ENCODE assay signal across 19 mouse cellular contexts in genomic region chr2:164964981-164965380, GRCm38 (mm10). TPM values are rescaled to one million over a fixed set of nuclear protein-coding genes. Genes with fewer than 3 reads are reported as not detected.
A peak's percentile ranks its signal among the peaks of the same experiment; 100 is the strongest.
DNase-seq lines count a peak whose midpoint lies in the region; ATAC-seq and TF ChIP-seq lines count a peak whose summit lies in the region.
"Had no signal": no experiment of that assay in that cellular context is flagged by ENCODE, and none has a peak within 500 bp of the region (broad histone marks: within the 10 kb centered on the region; RNA-seq: fewer than 3 reads in every experiment).

No protein-coding gene starts in this region.

- peaks cover 88% of the 10 kb centered on the region for H3K4me1 ChIP-seq in hindbrain, embryonic 13.5 days (replicated peaks)
- H3K4me1 ChIP-seq in hindbrain, embryonic 10.5 days (replicated peaks) = peaks cover 69% of the 10 kb centered on the region
- peaks cover 69% of the 10 kb centered on the region for H3K4me1 ChIP-seq in forebrain, embryonic 13.5 days
- 0 out of 2 replicates have a peak, but pooled peaks cover 10% of the 10 kb centered on the region for H3K4me1 ChIP-seq in hindbrain, postnatal 0 days (ENCODE audit: insufficient read depth, low read length)
- peaks cover 29% of the 10 kb centered on the region for H3K4me1 ChIP-seq in neural tube, embryonic 14.5 days (ENCODE audit: control insufficient read depth, insufficient read depth, low read length)

- peak overlapping the region; percentile 55 for H3K9ac ChIP-seq in hindbrain, embryonic 13.5 days
- no peak overlapping the region for H3K9ac ChIP-seq in forebrain, embryonic 13.5 days
- no peak overlapping the region for H3K9ac ChIP-seq in hindbrain, postnatal 0 days (replicated peaks; ENCODE audit: low read length)
- H3K9ac ChIP-seq in neural tube, embryonic 14.5 days (replicated peaks; ENCODE audit: low read depth, low read length) = no peak overlapping the region
- H3K9ac ChIP-seq: liver, embryonic 15.5 days had no signal

- peak overlapping the region; percentile 50 for H3K4me2 ChIP-seq in hindbrain, embryonic 13.5 days
- H3K4me2 ChIP-seq in forebrain, embryonic 13.5 days = peak overlapping the region; percentile 40
- peak overlapping the region; percentile 47 for H3K4me2 ChIP-seq in hindbrain, postnatal 0 days (ENCODE audit: low read depth, low read length)
- peak overlapping the region; percentile 40 for H3K4me2 ChIP-seq in neural tube, embryonic 14.5 days (ENCODE audit: low read depth, low read length)
- H3K4me2 ChIP-seq: liver, embryonic 15.5 days had no signal

- 88% methylated on average over 1 of the region's 1 CpGs for WGBS in hindbrain, embryonic 13.5 days
- WGBS in hindbrain, embryonic 10.5 days = 87% methylated on average over 1 of the region's 1 CpGs
- WGBS in forebrain, embryonic 13.5 days = 83% methylated on average over 1 of the region's 1 CpGs
- WGBS in hindbrain, postnatal 0 days = 94% methylated on average over 1 of the region's 1 CpGs
- 86% methylated on average over 1 of the region's 1 CpGs for WGBS in neural tube, embryonic 14.5 days

- no peaks in the 10 kb centered on the region for H3K36me3 ChIP-seq in hindbrain, embryonic 13.5 days
- H3K36me3 ChIP-seq in hindbrain, embryonic 10.5 days = no peaks in the 10 kb centered on the region
- H3K36me3 ChIP-seq in forebrain, embryonic 13.5 days (ENCODE audit: poor library complexity, severe bottlenecking) = no peaks in the 10 kb centered on the region
- no peaks in the 10 kb centered on the region for H3K36me3 ChIP-seq in hindbrain, postnatal 0 days (ENCODE audit: insufficient read depth, low read length)
- H3K36me3 ChIP-seq in neural tube, embryonic 14.5 days (ENCODE audit: control insufficient read depth, insufficient read depth, low read length) = no peaks in the 10 kb centered on the region
- H3K36me3 ChIP-seq: liver, embryonic 15.5 days had no signal

- no peak for ATAC-seq in hindbrain, embryonic 13.5 days (ENCODE audit: low FRiP score)
- no peak for ATAC-seq in forebrain, embryonic 13.5 days
- ATAC-seq in hindbrain, postnatal 0 days = no peak
- no peak for ATAC-seq in neural tube, embryonic 14.5 days (ENCODE audit: low read depth)
- ATAC-seq: intestine, postnatal 0 days; lung, postnatal 0 days had no signal

- no peaks in the 10 kb centered on the region for H3K9me3 ChIP-seq in hindbrain, embryonic 13.5 days
- H3K9me3 ChIP-seq in hindbrain, embryonic 10.5 days = no peaks in the 10 kb centered on the region
- H3K9me3 ChIP-seq in forebrain, embryonic 13.5 days (replicated peaks) = no peaks in the 10 kb centered on the region
- H3K9me3 ChIP-seq in hindbrain, postnatal 0 days (ENCODE audit: low read length) = no peaks in the 10 kb centered on the region
- no peaks in the 10 kb centered on the region for H3K9me3 ChIP-seq in neural tube, embryonic 14.5 days (ENCODE audit: control insufficient read depth, low read length)
- H3K9me3 ChIP-seq: liver, embryonic 15.5 days had no signal

- H3K27me3 ChIP-seq in hindbrain, embryonic 13.5 days = peaks cover 46% of the 10 kb centered on the region
- peaks cover 75% of the 10 kb centered on the region for H3K27me3 ChIP-seq in hindbrain, embryonic 10.5 days (ENCODE audit: insufficient read depth, poor library complexity, severe bottlenecking)
- H3K27me3 ChIP-seq in forebrain, embryonic 13.5 days = peaks cover 45% of the 10 kb centered on the region
- peaks cover 29% of the 10 kb centered on the region for H3K27me3 ChIP-seq in hindbrain, postnatal 0 days (ENCODE audit: insufficient read depth, low read length)
- H3K27me3 ChIP-seq in neural tube, embryonic 14.5 days (ENCODE audit: control insufficient read depth, insufficient read depth, low read length) = peaks cover 17% of the 10 kb centered on the region

- no peak for TF ChIP-seq CTCF in hindbrain, postnatal 0 days (IDR thresholded peaks at IDR 0.05; ENCODE audit: low read depth)

- DNase-seq in hindbrain, embryonic 10.5 days (ENCODE audit: low spot score) = no peak
- DNase-seq in hindbrain, postnatal 0 days (ENCODE audit: low spot score) = no peak
- no peak for DNase-seq in spleen, adult 12 weeks (ENCODE audit: low spot score)
- DNase-seq in kidney, adult 8-10 months = no peak
- DNase-seq in gastrocnemius, postnatal 25 days = no peak
- DNase-seq: adrenal gland, adult 2 months; cerebellum, adult 11 months; cerebellum, postnatal 25 days; gastrocnemius, postnatal 10 days; heart, postnatal 14 days; kidney, postnatal 10 days; thymus, postnatal 14 days had no signal

- H3K27ac ChIP-seq in hindbrain, embryonic 13.5 days = peak overlapping the region; percentile 91
- no peak overlapping the region for H3K27ac ChIP-seq in hindbrain, embryonic 10.5 days
- H3K27ac ChIP-seq in forebrain, embryonic 13.5 days = peak overlapping the region; percentile 73
- H3K27ac ChIP-seq in hindbrain, postnatal 0 days = peak overlapping the region; percentile 80
- H3K27ac ChIP-seq in neural tube, embryonic 14.5 days (ENCODE audit: low read depth, low read length) = peak overlapping the region; percentile 82
- H3K27ac ChIP-seq: liver, embryonic 15.5 days; stomach, postnatal 0 days had no signal

- peak overlapping the region; percentile 25; the same call in 1 of the 2 replicates for H3K4me3 ChIP-seq in hindbrain, embryonic 13.5 days
- no peak overlapping the region for H3K4me3 ChIP-seq in hindbrain, embryonic 10.5 days
- no peak overlapping the region for H3K4me3 ChIP-seq in forebrain, embryonic 13.5 days
- no peak overlapping the region for H3K4me3 ChIP-seq in hindbrain, postnatal 0 days (ENCODE audit: low read length)
- H3K4me3 ChIP-seq in neural tube, embryonic 14.5 days (ENCODE audit: low read depth, low read length) = no peak overlapping the region
- H3K4me3 ChIP-seq: liver, embryonic 15.5 days had no signal

RNA-seq across cellular contexts. Expression of gene Slc12a5, which starts 4.4 kb away (rescaled TPM):
- 21.4 and 22.1 TPM in 2 replicates for polyA plus RNA-seq in hindbrain, embryonic 13.5 days (2015; fragmentation: Nextera tagmentation; extraction: Ambion mirVana)
- polyA plus RNA-seq in hindbrain, embryonic 10.5 days (2016; fragmentation: Nextera tagmentation; extraction: Ambion mirVana) = 3.1 and 5.1 TPM in 2 replicates
- polyA plus RNA-seq in forebrain, embryonic 13.5 days (2015; fragmentation: Nextera tagmentation; extraction: Ambion mirVana) = 5.7 and 8.8 TPM in 2 replicates
- total RNA-seq in hindbrain, postnatal 0 days (2014; rRNA removed) = 257 TPM in 2 replicates
- polyA plus RNA-seq in hindbrain, postnatal 0 days (2015; fragmentation: Nextera tagmentation; extraction: Ambion mirVana) = 67.1 and 71.0 TPM in 2 replicates
- polyA plus RNA-seq in neural tube, embryonic 14.5 days (2014; fragmentation: Nextera tagmentation; extraction: Ambion mirVana) = 51.5 and 68.8 TPM in 2 replicates
- under 1 TPM; 0.21 to 0.38 TPM for total RNA-seq in gastrocnemius, postnatal 25 days (2021)

RNA-seq across cellular contexts. Expression of gene Mmp9, which starts 24.4 kb away (rescaled TPM):
- polyA plus RNA-seq in hindbrain, embryonic 13.5 days (2015; fragmentation: Nextera tagmentation; extraction: Ambion mirVana) = 23.8 and 25.2 TPM in 2 replicates
- polyA plus RNA-seq in hindbrain, embryonic 10.5 days (2016; fragmentation: Nextera tagmentation; extraction: Ambion mirVana) = 0.56 and 1.2 TPM in 2 replicates
- polyA plus RNA-seq in forebrain, embryonic 13.5 days (2015; fragmentation: Nextera tagmentation; extraction: Ambion mirVana) = 8.6 and 10.6 TPM in 2 replicates
- total RNA-seq in hindbrain, postnatal 0 days (2014; rRNA removed) = 8.8 and 14.4 TPM in 2 replicates
- 6.7 and 7.1 TPM in 2 replicates for polyA plus RNA-seq in hindbrain, postnatal 0 days (2015; fragmentation: Nextera tagmentation; extraction: Ambion mirVana)
- 13.8 and 22.2 TPM in 2 replicates for polyA plus RNA-seq in neural tube, embryonic 14.5 days (2014; fragmentation: Nextera tagmentation; extraction: Ambion mirVana)
- 1 to 10 TPM in 1 of 2 experiments, under 1 TPM in 1; 0.64 to 1.4 TPM for total RNA-seq in gastrocnemius, postnatal 25 days (2021)

RNA-seq across cellular contexts. Expression of gene Zfp335, which starts 53.4 kb away (rescaled TPM):
- polyA plus RNA-seq in hindbrain, embryonic 13.5 days (2015; fragmentation: Nextera tagmentation; extraction: Ambion mirVana) = 13.1 and 13.9 TPM in 2 replicates
- 15.3 and 18.4 TPM in 2 replicates for polyA plus RNA-seq in hindbrain, embryonic 10.5 days (2016; fragmentation: Nextera tagmentation; extraction: Ambion mirVana)
- 12.2 and 15.1 TPM in 2 replicates for polyA plus RNA-seq in forebrain, embryonic 13.5 days (2015; fragmentation: Nextera tagmentation; extraction: Ambion mirVana)
- total RNA-seq in hindbrain, postnatal 0 days (2014; rRNA removed) = 26.5 and 28.3 TPM in 2 replicates
- 9.0 and 9.2 TPM in 2 replicates for polyA plus RNA-seq in hindbrain, postnatal 0 days (2015; fragmentation: Nextera tagmentation; extraction: Ambion mirVana)
- 14.3 and 14.5 TPM in 2 replicates for polyA plus RNA-seq in neural tube, embryonic 14.5 days (2014; fragmentation: Nextera tagmentation; extraction: Ambion mirVana)
- total RNA-seq in gastrocnemius, postnatal 25 days (2021) = 1 to 10 TPM; 8.2 to 9.2 TPM
